Mouse (Mus musculus) intestine, embryonic 14.5 days (tissue): ENCODE data around the gene Hoxa5. TPM values are rescaled to one million over a fixed set of nuclear protein-coding genes. Genes with fewer than 3 reads are reported as not detected.

Experiments used
- ATAC-seq: fragments of 200-750 bp; cut with Nextera tagmentation; replicated peaks from 2 replicates; pipeline ENCODE4 v1.8.0; 2017; ENCODE audit warnings: low read depth, moderate number of reproducible peaks, moderate TSS enrichment, moderate library complexity; ENCODE audit not compliant: low FRiP score, low TSS enrichment
- DNase-seq: peaks from one replicate; pipeline ENCODE4 v3.0.0-alpha.2; 2018; ENCODE audit warnings: low spot score
- H3K27ac ChIP-seq: fragments of 300-500 bp; sonication (generic); 2 replicates; pipeline ENCODE4 v1.5.1; 2014; ENCODE audit warnings: low read depth, mild to moderate bottlenecking, control low read depth
- H3K27me3 ChIP-seq: fragments of 300-500 bp; sonication (generic); replicated peaks from 2 replicates; pipeline ENCODE4 v1.6.1; 2014; ENCODE audit warnings: low read length, control low read depth; ENCODE audit not compliant: control insufficient read depth, insufficient read depth
- H3K36me3 ChIP-seq: fragments of 300-500 bp; sonication (generic); 2 replicates; pipeline ENCODE4 v1.6.1; 2014; ENCODE audit warnings: low read length, control low read depth; ENCODE audit not compliant: control insufficient read depth, insufficient read depth
- H3K4me1 ChIP-seq: fragments of 300-500 bp; sonication (generic); replicated peaks from 2 replicates; pipeline ENCODE4 v1.6.1; 2014; ENCODE audit warnings: low read length, control low read depth, mixed read lengths; ENCODE audit not compliant: control insufficient read depth, insufficient read depth
- H3K4me2 ChIP-seq: fragments of 300-500 bp; sonication (generic); 2 replicates; pipeline ENCODE4 v1.6.1; 2014; ENCODE audit warnings: low read length
- H3K4me3 ChIP-seq: fragments of 300-500 bp; sonication (generic); 2 replicates; pipeline ENCODE4 v1.5.1; 2014; ENCODE audit warnings: low read depth, low read length, control low read depth, mixed read lengths
- H3K9ac ChIP-seq: fragments of 300-500 bp; sonication (generic); 2 replicates; pipeline ENCODE4 v1.6.1; 2014; ENCODE audit warnings: mild to moderate bottlenecking, low read length
- H3K9me3 ChIP-seq: fragments of 300-500 bp; sonication (generic); 2 replicates; pipeline ENCODE4 v1.6.1; 2016; ENCODE audit warnings: low read length, control low read depth; ENCODE audit not compliant: control insufficient read depth
- WGBS: fragments of 180-500 bp; shearing (Covaris S2); extraction: QIAGEN DNeasy Blood & Tissue Kit; methylation state at CpG from one replicate; pipeline ENCODE4 v1.1.7; 2014; 5-methylcytosine and 5-hydroxymethylcytosine counted together
- polyA plus RNA-seq: library from polyadenylated mRNA; unstranded; fragments of >200 nt; fragmentation: Nextera tagmentation; extraction: Ambion mirVana; gene quantifications from 2 replicates; pipeline ENCODE4 v1.2.1, GENCODE M21; 2014

The Hoxa5 gene
- polyA plus RNA-seq, 1 experiment from 2014 or later: 34.1 TPM

GRCm38 (mm10) chr6:52177061-52177735, 27.2 kb downstream of the Hoxa5 start, which contains the start of gene 5730596B20Rik:
5730596B20Rik (plus strand) TSS chr6:52177498.
- DNase-seq (peak; percentile 84), ATAC-seq (no peak)
- 1% methylated on average over 36 of the region's 36 CpGs for WGBS
- Histone ChIP-seq H3K27ac (peak within 1 kb of the TSS; percentile 97), H3K4me1 (peaks cover 26% of the 10 kb centered on the region), H3K4me3 (peak within 1 kb of the TSS; percentile 61), H3K4me2 (peak within 1 kb of the TSS; percentile 70), H3K9ac (peak within 1 kb of the TSS; percentile 85), H3K36me3 (0 out of 2 replicates have a peak, but pooled peaks cover 9% of the 10 kb centered on the region), H3K27me3 (no peaks in the 10 kb centered on the region), H3K9me3 (no peaks in the 10 kb centered on the region)

- H3K27me3 ChIP-seq: no peaks in the 10 kb centered on the region
- peak overlapping the region; percentile 70 for H3K4me2 ChIP-seq
- 2% methylated on average over 6 of the region's 6 CpGs for WGBS
- peaks cover 27% of the 10 kb centered on the region for H3K4me1 ChIP-seq
- DNase-seq (peak; percentile 71), ATAC-seq (no peak)
- peak overlapping the region; percentile 61 for H3K4me3 ChIP-seq
- H3K9me3 ChIP-seq: no peaks in the 10 kb centered on the region
- 0 out of 2 replicates have a peak, but pooled peaks cover 4% of the 10 kb centered on the region for H3K36me3 ChIP-seq
- H3K9ac ChIP-seq: peak overlapping the region; percentile 85
- H3K27ac ChIP-seq: peak overlapping the region; percentile 97
Measured at GRCm38 (mm10) chr6:52176391-52176790, 28.0 kb downstream of the Hoxa5 start.

GRCm38 (mm10) chr6:52175864-52176263, 28.5 kb downstream of the Hoxa5 start:
- 0 out of 2 replicates have a peak, but pooled peaks cover 4% of the 10 kb centered on the region for H3K36me3 ChIP-seq
- H3K27ac ChIP-seq: peak overlapping the region; percentile 97
- H3K4me3 ChIP-seq: peak overlapping the region; percentile 61
- peak overlapping the region; percentile 70 for H3K4me2 ChIP-seq
- WGBS: under 1% methylated on average over 26 of the region's 35 CpGs
- peaks cover 26% of the 10 kb centered on the region for H3K4me1 ChIP-seq
- peak; percentile 84 for DNase-seq
- H3K9me3 ChIP-seq: no peaks in the 10 kb centered on the region
- peak overlapping the region; percentile 85 for H3K9ac ChIP-seq
- H3K27me3 ChIP-seq: no peaks in the 10 kb centered on the region
- peak; percentile 48 for ATAC-seq

- 2% methylated on average over 40 of the region's 41 CpGs for WGBS
- H3K4me1 ChIP-seq: peaks cover 26% of the 10 kb centered on the region
- peak; percentile 90 for DNase-seq
Measured at GRCm38 (mm10) chr6:52174968-52175751, 29.2 kb downstream of the Hoxa5 start.

GRCm38 (mm10) chr6:52173648-52174047, 30.7 kb downstream of the Hoxa5 start:
- Histone ChIP-seq H3K27me3 (no peaks in the 10 kb centered on the region), H3K27ac (peak overlapping the region; percentile 88), H3K9me3 (no peaks in the 10 kb centered on the region), H3K9ac (peak overlapping the region; percentile 85), H3K4me3 (peak overlapping the region; percentile 61), H3K4me2 (peak overlapping the region; percentile 70), H3K4me1 (peaks cover 29% of the 10 kb centered on the region), H3K36me3 (no peaks in the 10 kb centered on the region)
- ATAC-seq (no peak), DNase-seq (peak; percentile 62)
- WGBS: 3% methylated on average over 4 of the region's 4 CpGs

More at GRCm38 (mm10) chr6:52174968-52175751, 29.2 kb downstream of the Hoxa5 start:
- 0 out of 2 replicates have a peak, but pooled peaks cover 4% of the 10 kb centered on the region for H3K36me3 ChIP-seq
- H3K27ac ChIP-seq: peak overlapping the region; percentile 97
- peak overlapping the region; percentile 70 for H3K4me2 ChIP-seq
- H3K4me3 ChIP-seq: peak overlapping the region; percentile 61
- H3K9me3 ChIP-seq: no peaks in the 10 kb centered on the region
- peak; percentile 77 for ATAC-seq
- H3K27me3 ChIP-seq: no peaks in the 10 kb centered on the region
- peak overlapping the region; percentile 85 for H3K9ac ChIP-seq

GRCm38 (mm10) chr6:52172501-52172900, 31.9 kb downstream of the Hoxa5 start:
- Histone ChIP-seq H3K27me3 (0 out of 2 replicates have a peak, but pooled peaks cover 6% of the 10 kb centered on the region), H3K4me1 (peaks cover 38% of the 10 kb centered on the region), H3K27ac (peak overlapping the region; percentile 88), H3K4me2 (peak overlapping the region; percentile 70), H3K9me3 (no peaks in the 10 kb centered on the region), H3K9ac (peak overlapping the region; percentile 85), H3K4me3 (peak overlapping the region; percentile 61), H3K36me3 (no peaks in the 10 kb centered on the region)
- DNase-seq: peak; percentile 96
- peak; percentile 64 for ATAC-seq
- WGBS: 2% methylated on average over 35 of the region's 35 CpGs

GRCm38 (mm10) chr6:52171938-52172337, 32.4 kb downstream of the Hoxa5 start:
- peak overlapping the region; percentile 85 for H3K9ac ChIP-seq
- H3K4me2 ChIP-seq: peak overlapping the region; percentile 70
- no peaks in the 10 kb centered on the region for H3K36me3 ChIP-seq
- no peaks in the 10 kb centered on the region for H3K9me3 ChIP-seq
- DNase-seq (no peak), ATAC-seq (no peak)
- H3K27ac ChIP-seq: peak overlapping the region; percentile 88
- peaks cover 38% of the 10 kb centered on the region for H3K4me1 ChIP-seq
- H3K4me3 ChIP-seq: peak overlapping the region; percentile 61
- H3K27me3 ChIP-seq: 0 out of 2 replicates have a peak, but pooled peaks cover 6% of the 10 kb centered on the region
- 11% methylated on average over 7 of the region's 7 CpGs for WGBS

- H3K9ac ChIP-seq: peak overlapping the region; percentile 87; the same call in 1 of the 2 replicates
- H3K4me3 ChIP-seq: no peak overlapping the region
- peak overlapping the region; percentile 88 for H3K27ac ChIP-seq
- H3K27me3 ChIP-seq: 0 out of 2 replicates have a peak, but pooled peaks cover 8% of the 10 kb centered on the region
- H3K4me1 ChIP-seq: peaks cover 38% of the 10 kb centered on the region
- 27% methylated on average over 4 of the region's 4 CpGs for WGBS
- H3K4me2 ChIP-seq: peak overlapping the region; percentile 70
- H3K36me3 ChIP-seq: no peaks in the 10 kb centered on the region
- no peak for ATAC-seq
- DNase-seq: peak; percentile 76
- no peaks in the 10 kb centered on the region for H3K9me3 ChIP-seq
Measured at GRCm38 (mm10) chr6:52171331-52171730, 33.1 kb downstream of the Hoxa5 start.
